Mouse (Mus musculus) liver, adult 2 months (tissue): ENCODE data around the gene Klrb1.

ENCODE experiments used
- CTCF ChIP-seq: fragments of 200-500 bp; IDR thresholded peaks from 2 replicates; pipeline ENCODE4 v1.5.1; 2011; ENCODE audit warnings: low read depth, low read length, control low read depth
- POLR2A ChIP-seq: fragments of 200-500 bp; IDR thresholded peaks from 2 replicates; pipeline ENCODE4 v1.6.1; 2011; ENCODE audit warnings: low read length, control low read depth; ENCODE audit not compliant: insufficient read depth; ENCODE audit errors: extremely low read depth

GRCm38 (mm10) chr6:128732032-128732431, 9.2 kb upstream of the Klrb1 start:
- TF ChIP-seq POLR2A (no peak), CTCF (no peak)
